Mouse (Mus musculus) ES-Bruce4 (cell line): ENCODE data around the gene Tctn3. TPM values are rescaled to one million over a fixed set of nuclear protein-coding genes. Genes with fewer than 3 reads are reported as not detected.
"Not testable (repeated sequence)": the region's sequence is repeated elsewhere in the genome, so short reads cannot be mapped to it uniquely, and the experiment has no call there.

Experiments
- H3K27ac ChIP-seq: 2 replicates; pipeline ENCODE4 v1.5.1; 2012; ENCODE audit warnings: low read length, inconsistent platforms; ENCODE audit not compliant: insufficient read depth
- H3K27me3 ChIP-seq: 2 replicates; pipeline ENCODE4 v1.6.1; 2012; ENCODE audit warnings: mild to moderate bottlenecking, low read length, inconsistent platforms; ENCODE audit not compliant: control insufficient read depth, poor library complexity, insufficient read depth, severe bottlenecking
- H3K36me3 ChIP-seq: 2 replicates; pipeline ENCODE4 v1.6.1; 2012; ENCODE audit warnings: inconsistent platforms, mild to moderate bottlenecking, low read length, moderate library complexity; ENCODE audit not compliant: control insufficient read depth, poor library complexity, insufficient read depth, severe bottlenecking
- H3K4me1 ChIP-seq: one replicate; pipeline ENCODE4 v1.8.1; 2011; ENCODE audit warnings: low read length; ENCODE audit not compliant: control insufficient read depth, insufficient read depth
- H3K4me3 ChIP-seq: 2 replicates; pipeline ENCODE4 v1.5.1; 2011; ENCODE audit warnings: low read depth, mild to moderate bottlenecking, low read length
- H3K9ac ChIP-seq: 2 replicates; pipeline ENCODE4 v1.6.1; 2012; ENCODE audit warnings: low read depth, mild to moderate bottlenecking, inconsistent platforms; ENCODE audit not compliant: poor library complexity, severe bottlenecking
- H3K9me3 ChIP-seq: replicated peaks from 2 replicates; pipeline ENCODE4 v1.6.1; 2012; ENCODE audit warnings: mild to moderate bottlenecking, low read length, inconsistent platforms; ENCODE audit not compliant: control insufficient read depth, poor library complexity, insufficient read depth, severe bottlenecking
- CTCF ChIP-seq: IDR thresholded peaks from one replicate; pipeline ENCODE4 v1.8.1; 2011; ENCODE audit warnings: low read depth, low read length
- EP300 ChIP-seq: IDR thresholded peaks from 2 replicates; pipeline ENCODE4 v1.6.1; 2011; ENCODE audit warnings: low read depth, low read length; ENCODE audit not compliant: insufficient read depth
- POLR2A ChIP-seq: IDR thresholded peaks from one replicate; pipeline ENCODE4 v1.8.1; 2011; ENCODE audit warnings: low read length; ENCODE audit not compliant: insufficient read depth
- polyA plus RNA-seq: library from polyadenylated mRNA; stranded (reverse); fragments of >200 nt; gene quantifications from 2 replicates; pipeline ENCODE4 v1.2.4, GENCODE M21; 2011; ENCODE audit warnings: low read depth; ENCODE audit not compliant: missing spikeins, insufficient read depth, insufficient read length

Tctn3 gene
- polyA plus RNA-seq, 1 experiment = 8.7 TPM

DNA sequence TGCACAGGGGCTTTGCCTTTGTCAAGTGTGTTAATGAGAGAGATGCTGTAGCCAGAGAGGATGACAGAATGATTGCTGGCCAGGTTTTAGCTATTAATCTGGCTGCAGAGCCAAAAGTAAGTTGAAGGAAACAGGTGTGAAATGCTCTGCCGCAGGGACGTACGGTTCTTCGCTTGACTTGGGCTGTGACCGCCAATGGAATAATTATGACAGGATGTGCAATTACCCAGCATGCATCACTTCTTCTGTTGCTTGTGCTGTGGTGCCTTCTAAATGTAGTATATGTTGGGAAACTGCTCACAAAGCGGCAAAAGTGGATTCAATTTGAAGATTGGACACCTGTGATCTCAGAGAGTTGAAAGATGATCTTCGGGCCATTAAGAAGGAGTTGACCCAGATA, 4.0 kb upstream of the Tctn3 start:
- H3K4me1 ChIP-seq = no peaks in the 10 kb centered on the region

DNA sequence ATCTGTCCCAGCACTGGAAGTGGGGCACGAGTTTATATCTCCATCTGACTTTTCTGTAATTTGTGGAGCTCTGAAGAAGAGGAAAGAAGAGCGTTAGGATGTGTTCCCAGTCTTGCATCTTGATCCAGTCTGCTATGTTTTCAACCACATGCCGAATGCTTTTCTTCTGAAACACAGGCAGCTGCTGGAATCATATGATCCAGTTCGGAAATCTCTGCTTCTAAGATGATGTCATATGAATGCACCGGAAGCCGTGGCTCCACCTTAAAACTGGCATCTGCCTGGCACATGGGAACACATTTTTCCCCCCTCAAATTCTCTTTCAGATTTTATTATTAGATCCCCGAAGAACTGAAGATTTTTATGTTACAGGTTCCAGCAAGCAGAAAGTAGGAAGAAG, 2.8 kb upstream of the Tctn3 start:
- Histone ChIP-seq H3K4me3 (no peak overlapping the region), H3K9ac (no peak overlapping the region)

More for the DNA sequence above, 4.0 kb upstream of the Tctn3 start:
- H3K9ac ChIP-seq = no peak overlapping the region
- no peaks in the 10 kb centered on the region for H3K9me3 ChIP-seq
- TF ChIP-seq CTCF (no peak), POLR2A (no peak), EP300 (no peak)
- no peaks in the 10 kb centered on the region; the same call in 1 of the 2 replicates for H3K27me3 ChIP-seq
- H3K36me3 ChIP-seq = no peaks in the 10 kb centered on the region
- H3K4me3 ChIP-seq = no peak overlapping the region
- no peak overlapping the region for H3K27ac ChIP-seq

DNA sequence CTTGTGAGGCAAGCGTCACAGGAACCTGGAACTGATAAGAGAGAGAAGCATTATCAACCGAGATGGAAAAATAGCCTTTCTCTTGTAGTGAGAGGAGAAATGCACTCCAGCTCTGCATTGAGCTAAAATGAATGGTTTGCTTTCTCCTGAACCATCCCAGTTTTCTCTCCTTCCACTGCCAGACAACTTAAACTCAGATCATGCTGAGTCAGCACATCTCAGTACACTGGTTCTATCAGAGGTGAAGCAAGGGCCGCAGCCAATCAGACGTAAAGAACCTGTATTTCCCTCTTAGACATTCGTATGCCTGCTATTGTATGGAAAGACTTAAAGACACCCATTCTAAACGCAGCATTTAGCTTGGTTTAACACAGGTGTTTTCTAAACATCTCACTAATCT, 4.4 kb downstream of the Tctn3 start:
- H3K27ac ChIP-seq = no peak overlapping the region
- H3K9me3 ChIP-seq = no peaks in the 10 kb centered on the region
- TF ChIP-seq EP300 (no peak), CTCF (no peak), POLR2A (no peak)
- no peaks in the 10 kb centered on the region for H3K27me3 ChIP-seq
- no peak overlapping the region for H3K4me3 ChIP-seq
- no peaks in the 10 kb centered on the region for H3K4me1 ChIP-seq
- H3K9ac ChIP-seq = no peak overlapping the region
- H3K36me3 ChIP-seq = peaks cover 6% of the 10 kb centered on the region

More for the DNA sequence above, 2.8 kb upstream of the Tctn3 start:
- TF ChIP-seq EP300 (no peak), CTCF (no peak), POLR2A (no peak)
- Histone ChIP-seq H3K9me3 (no peaks in the 10 kb centered on the region), H3K4me1 (no peaks in the 10 kb centered on the region), H3K36me3 (no peaks in the 10 kb centered on the region), H3K27me3 (no peaks in the 10 kb centered on the region), H3K27ac (no peak overlapping the region)

DNA sequence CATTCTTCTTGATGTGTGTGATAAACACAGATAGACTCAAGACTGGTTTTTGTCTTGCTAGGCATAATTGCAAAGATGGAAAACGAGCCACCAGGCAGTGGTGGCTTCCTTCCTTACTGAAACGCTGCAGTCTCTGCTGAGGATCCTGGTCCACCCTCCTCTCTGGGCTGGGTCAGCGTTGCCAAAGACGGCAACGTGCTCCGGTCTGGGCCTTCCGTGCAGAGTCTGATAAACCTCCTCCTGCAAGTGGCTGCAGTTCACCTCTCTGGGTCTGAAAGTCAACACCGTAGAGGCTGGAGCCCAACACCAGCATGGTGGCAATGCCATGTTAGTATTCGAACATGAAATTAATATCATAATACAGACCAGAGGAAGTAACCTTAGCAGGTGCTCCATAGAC, 6.8 kb downstream of the Tctn3 start:
- Histone ChIP-seq H3K4me3 (no peak overlapping the region), H3K9me3 (no peaks in the 10 kb centered on the region), H3K36me3 (peaks cover 6% of the 10 kb centered on the region), H3K9ac (no peak overlapping the region), H3K4me1 (no peaks in the 10 kb centered on the region), H3K27ac (no peak overlapping the region), H3K27me3 (no peaks in the 10 kb centered on the region)
- TF ChIP-seq EP300 = no peak
- TF ChIP-seq POLR2A = no peak
- no peak for TF ChIP-seq CTCF

DNA sequence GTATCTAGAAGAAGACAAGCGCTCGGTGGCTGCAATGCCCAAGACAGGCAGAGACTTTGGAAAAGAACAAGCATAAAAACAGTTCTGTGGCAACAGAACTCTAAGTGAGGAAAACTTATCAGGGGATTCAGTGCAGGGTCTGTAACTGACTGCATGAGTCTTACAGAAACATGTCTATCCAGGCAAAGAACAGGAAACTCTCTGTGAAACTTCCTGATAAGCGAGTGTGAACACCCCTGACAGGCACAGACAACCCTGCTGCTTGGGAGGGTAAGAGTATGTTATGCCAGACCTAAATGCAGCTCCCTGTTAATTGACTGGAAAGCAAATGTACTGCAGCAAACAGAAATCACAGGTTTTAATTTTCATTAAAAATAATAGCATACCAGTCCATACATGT, 10.2 kb downstream of the Tctn3 start:
- H3K9ac ChIP-seq = no peak overlapping the region
- H3K4me3 ChIP-seq = no peak overlapping the region
- no peaks in the 10 kb centered on the region for H3K27me3 ChIP-seq
- no peaks in the 10 kb centered on the region for H3K9me3 ChIP-seq
- TF ChIP-seq POLR2A (no peak), EP300 (no peak), CTCF (no peak)
- H3K4me1 ChIP-seq = no peaks in the 10 kb centered on the region
- no peak overlapping the region for H3K27ac ChIP-seq
- H3K36me3 ChIP-seq = peaks cover 3% of the 10 kb centered on the region; the same call in 1 of the 2 replicates

DNA sequence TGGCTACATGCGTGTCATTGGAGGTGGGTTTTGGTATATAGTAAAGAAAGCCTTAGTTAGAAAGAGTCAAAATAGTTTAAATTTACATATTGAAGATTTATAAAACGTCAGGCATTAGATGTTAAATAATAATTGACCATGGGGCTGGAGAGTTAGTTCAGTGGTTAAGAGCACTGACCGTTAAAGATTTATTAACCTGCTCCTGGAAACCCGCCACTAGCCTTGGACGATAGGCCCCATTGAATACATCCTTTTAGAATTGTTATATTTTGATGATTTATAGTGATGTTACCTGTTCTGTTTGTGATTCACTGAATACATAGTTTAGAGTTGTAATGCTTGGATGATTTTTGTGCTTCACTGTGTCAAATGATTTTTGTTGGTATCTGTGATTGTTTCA, 11.2 kb downstream of the Tctn3 start:
- H3K4me3 ChIP-seq, H3K4me1 ChIP-seq, H3K36me3 ChIP-seq, H3K27me3 ChIP-seq, H3K9me3 ChIP-seq, H3K27ac ChIP-seq, H3K9ac ChIP-seq: not testable (repeated sequence)
